Mouse (Mus musculus): ENCODE results near the gene Gm20390. TPM values are rescaled to one million over a fixed set of nuclear protein-coding genes. Genes with fewer than 3 reads are reported as not detected.
A peak's percentile ranks its signal among the peaks of the same experiment; 100 is the strongest.

The Gm20390 gene
- polyA plus RNA-seq (2014; fragmentation: Nextera tagmentation; extraction: Ambion mirVana): 382 and 395 TPM in 2 replicates

GRCm38 (mm10) chr11:93968005-93968847 is at the start of gene Gm20390, which contains the start of gene Nme1:
Gene Gm20390 (minus strand): TSS chr11:93968293.
Gene Nme1 (minus strand): TSS chr11:93968521.
- peaks cover 13% of the 10 kb centered on the region; the same call in 1 of the 2 replicates for H3K36me3 ChIP-seq (ENCODE audit: control insufficient read depth, insufficient read depth, low read length)
- H3K4me3 ChIP-seq (ENCODE audit: low read depth, low read length): peak within 1 kb of the TSS; percentile 72
- H3K9me3 ChIP-seq (ENCODE audit: control insufficient read depth, low read length): no peaks in the 10 kb centered on the region
- under 1% methylated on average over 40 of the region's 40 CpGs for WGBS
- DNase-seq (ENCODE audit: low spot score) (peak; percentile 99), ATAC-seq (ENCODE audit: insufficient read depth, low FRiP score, low TSS enrichment) (peak; percentile 92)
- H3K27me3 ChIP-seq (ENCODE audit: control insufficient read depth, insufficient read depth, low read length): no peaks in the 10 kb centered on the region
- peak within 1 kb of the TSS; percentile 44 for H3K27ac ChIP-seq (ENCODE audit: low read depth, low read length)
- peaks cover 9% of the 10 kb centered on the region; the same call in 1 of the 2 replicates for H3K4me1 ChIP-seq (ENCODE audit: control insufficient read depth, insufficient read depth, low read length)
- H3K4me2 ChIP-seq (ENCODE audit: low read depth): peak within 1 kb of the TSS; percentile 80
- peak within 1 kb of the TSS; percentile 76 for H3K9ac ChIP-seq (ENCODE audit: low read length)

- Histone ChIP-seq H3K27ac (ENCODE audit: low read depth, low read length) (no peak overlapping the region), H3K9me3 (ENCODE audit: control insufficient read depth, low read length) (no peaks in the 10 kb centered on the region), H3K36me3 (ENCODE audit: control insufficient read depth, insufficient read depth, low read length) (no peaks in the 10 kb centered on the region), H3K4me1 (ENCODE audit: control insufficient read depth, insufficient read depth, low read length) (no peaks in the 10 kb centered on the region), H3K9ac (ENCODE audit: low read length) (no peak overlapping the region), H3K27me3 (ENCODE audit: control insufficient read depth, insufficient read depth, low read length) (no peaks in the 10 kb centered on the region), H3K4me2 (ENCODE audit: low read depth) (no peak overlapping the region), H3K4me3 (ENCODE audit: low read depth, low read length) (no peak overlapping the region)
- DNase-seq (ENCODE audit: low spot score) (no peak), ATAC-seq (ENCODE audit: insufficient read depth, low FRiP score, low TSS enrichment) (no peak)
- 94% methylated on average over 2 of the region's 2 CpGs for WGBS
Observed at GRCm38 (mm10) chr11:94003346-94003745, 35.3 kb upstream of the Gm20390 start.

DNA sequence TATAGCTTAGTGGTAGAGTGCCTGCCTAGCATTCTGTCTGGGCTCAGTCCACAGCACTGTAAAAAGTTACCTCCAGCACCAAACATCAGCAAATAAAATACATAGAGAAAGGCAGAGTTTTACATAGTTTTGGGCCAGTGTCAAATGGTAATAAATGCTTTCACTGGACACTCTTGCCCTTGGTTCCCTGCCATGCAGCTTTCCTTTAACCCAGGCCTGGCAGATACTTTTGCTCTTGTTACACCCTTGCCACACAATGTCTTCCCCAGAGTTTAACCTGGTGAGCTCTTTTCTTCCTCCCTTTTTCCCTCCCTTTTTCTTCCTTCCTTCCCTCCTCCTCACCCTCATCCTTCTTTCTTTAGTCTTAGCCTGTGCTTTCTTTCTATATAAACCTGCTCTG is 31.2 kb upstream of the Gm20390 start:
- no peak overlapping the region for H3K27ac ChIP-seq (ENCODE audit: low read depth, low read length)
- no peaks in the 10 kb centered on the region for H3K9me3 ChIP-seq (ENCODE audit: control insufficient read depth, low read length)
- H3K9ac ChIP-seq (ENCODE audit: low read length): no peak overlapping the region
- no peak overlapping the region for H3K4me2 ChIP-seq (ENCODE audit: low read depth)
- peaks cover 12% of the 10 kb centered on the region for H3K4me1 ChIP-seq (ENCODE audit: control insufficient read depth, insufficient read depth, low read length)
- H3K4me3 ChIP-seq (ENCODE audit: low read depth, low read length): no peak overlapping the region
- no peaks in the 10 kb centered on the region for H3K27me3 ChIP-seq (ENCODE audit: control insufficient read depth, insufficient read depth, low read length)
- DNase-seq (ENCODE audit: low spot score): no peak
- H3K36me3 ChIP-seq (ENCODE audit: control insufficient read depth, insufficient read depth, low read length): no peaks in the 10 kb centered on the region
- no peak for ATAC-seq (ENCODE audit: insufficient read depth, low FRiP score, low TSS enrichment)

DNA sequence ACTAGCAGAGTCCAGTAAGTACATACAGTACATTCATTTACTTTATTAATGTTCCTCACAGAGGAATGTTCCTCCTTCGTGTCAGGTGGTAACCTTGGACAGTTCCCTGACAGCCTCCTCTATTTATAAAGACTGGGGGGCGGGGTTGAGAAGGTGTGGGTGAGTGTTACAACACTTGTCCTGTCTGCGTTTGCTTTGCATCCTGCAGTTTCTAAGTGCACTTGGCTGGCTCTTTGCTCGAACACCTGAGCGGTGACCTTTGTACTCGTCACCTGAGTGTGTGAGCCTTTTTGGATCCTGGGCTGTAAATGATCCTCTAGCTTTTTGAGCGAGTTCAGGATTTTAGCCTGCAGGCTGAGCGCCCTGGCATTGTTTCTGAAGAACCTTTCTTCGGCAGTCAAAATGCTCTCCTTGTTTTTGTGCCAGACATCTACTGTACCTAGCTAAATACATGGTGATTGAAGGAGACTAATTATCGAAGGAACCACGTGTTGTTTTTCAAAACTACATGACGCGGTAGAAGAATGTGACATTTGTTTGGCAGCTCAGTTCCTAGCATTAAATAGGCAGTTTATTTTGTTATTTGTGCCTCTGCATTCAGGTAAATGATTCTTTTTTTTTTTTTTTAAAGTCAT is 29.2 kb upstream of the Gm20390 start:
- no peak overlapping the region for H3K27ac ChIP-seq (ENCODE audit: low read depth, low read length)
- DNase-seq (ENCODE audit: low spot score) (no peak), ATAC-seq (ENCODE audit: insufficient read depth, low FRiP score, low TSS enrichment) (no peak)
- WGBS: 42% methylated on average over 13 of the region's 13 CpGs
- no peaks in the 10 kb centered on the region for H3K9me3 ChIP-seq (ENCODE audit: control insufficient read depth, low read length)
- no peaks in the 10 kb centered on the region for H3K36me3 ChIP-seq (ENCODE audit: control insufficient read depth, insufficient read depth, low read length)
- H3K9ac ChIP-seq (ENCODE audit: low read length): no peak overlapping the region
- H3K27me3 ChIP-seq (ENCODE audit: control insufficient read depth, insufficient read depth, low read length): no peaks in the 10 kb centered on the region
- H3K4me3 ChIP-seq (ENCODE audit: low read depth, low read length): peak overlapping the region; percentile 91
- H3K4me2 ChIP-seq (ENCODE audit: low read depth): peak overlapping the region; percentile 93
- H3K4me1 ChIP-seq (ENCODE audit: control insufficient read depth, insufficient read depth, low read length): peaks cover 12% of the 10 kb centered on the region

- Histone ChIP-seq H3K4me1 (ENCODE audit: control insufficient read depth, insufficient read depth, low read length) (peaks cover 12% of the 10 kb centered on the region), H3K27me3 (ENCODE audit: control insufficient read depth, insufficient read depth, low read length) (no peaks in the 10 kb centered on the region), H3K36me3 (ENCODE audit: control insufficient read depth, insufficient read depth, low read length) (no peaks in the 10 kb centered on the region), H3K27ac (ENCODE audit: low read depth, low read length) (peak overlapping the region; percentile 88), H3K9me3 (ENCODE audit: control insufficient read depth, low read length) (no peaks in the 10 kb centered on the region), H3K4me3 (ENCODE audit: low read depth, low read length) (peak overlapping the region; percentile 91), H3K4me2 (ENCODE audit: low read depth) (peak overlapping the region; percentile 93), H3K9ac (ENCODE audit: low read length) (peak overlapping the region; percentile 82)
- DNase-seq (ENCODE audit: low spot score) (peak; percentile 59), ATAC-seq (ENCODE audit: insufficient read depth, low FRiP score, low TSS enrichment) (peak; percentile 64)
- under 1% methylated on average over 56 of the region's 58 CpGs for WGBS
Observed at GRCm38 (mm10) chr11:93996306-93997140, 28.4 kb upstream of the Gm20390 start.

DNA sequence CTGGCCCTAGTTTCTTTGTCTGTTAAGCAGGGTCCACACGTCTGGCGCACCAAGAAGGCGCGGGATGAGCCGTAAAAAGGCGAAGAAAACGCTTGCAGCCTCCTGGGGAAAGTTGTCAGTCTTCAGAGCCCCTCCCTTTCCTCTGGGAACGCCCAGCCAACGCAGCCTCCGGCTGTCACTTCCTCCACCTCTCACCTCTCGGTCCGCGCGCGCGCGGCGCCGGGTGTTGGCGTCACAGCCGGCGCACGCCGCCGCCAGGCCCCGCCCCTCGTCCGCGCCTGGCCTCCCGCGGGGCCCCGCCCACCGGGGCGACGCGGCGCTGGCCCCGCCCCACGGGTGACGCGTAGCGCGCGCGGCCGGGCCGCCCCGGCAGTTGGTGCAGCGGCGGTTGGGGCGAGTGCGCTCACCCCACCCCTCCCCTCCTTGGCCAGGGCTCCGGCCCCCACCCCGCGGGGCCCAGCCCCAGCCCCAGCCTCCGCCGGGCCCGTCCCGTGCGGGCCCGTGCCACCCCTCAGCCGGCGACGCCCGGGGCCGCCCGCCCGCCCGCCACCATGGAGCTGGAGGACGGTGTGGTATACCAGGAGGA is 27.7 kb upstream of the Gm20390 start, which contains the start of gene Spag9:
Gene Spag9, plus strand, starts transcription at position 372 of the 586 bp plus-strand sequence.
- DNase-seq (ENCODE audit: low spot score): peak; percentile 97
- WGBS: 0% methylated on average over 24 of the region's 70 CpGs
- peak within 1 kb of the TSS; percentile 88 for H3K27ac ChIP-seq (ENCODE audit: low read depth, low read length)

DNA sequence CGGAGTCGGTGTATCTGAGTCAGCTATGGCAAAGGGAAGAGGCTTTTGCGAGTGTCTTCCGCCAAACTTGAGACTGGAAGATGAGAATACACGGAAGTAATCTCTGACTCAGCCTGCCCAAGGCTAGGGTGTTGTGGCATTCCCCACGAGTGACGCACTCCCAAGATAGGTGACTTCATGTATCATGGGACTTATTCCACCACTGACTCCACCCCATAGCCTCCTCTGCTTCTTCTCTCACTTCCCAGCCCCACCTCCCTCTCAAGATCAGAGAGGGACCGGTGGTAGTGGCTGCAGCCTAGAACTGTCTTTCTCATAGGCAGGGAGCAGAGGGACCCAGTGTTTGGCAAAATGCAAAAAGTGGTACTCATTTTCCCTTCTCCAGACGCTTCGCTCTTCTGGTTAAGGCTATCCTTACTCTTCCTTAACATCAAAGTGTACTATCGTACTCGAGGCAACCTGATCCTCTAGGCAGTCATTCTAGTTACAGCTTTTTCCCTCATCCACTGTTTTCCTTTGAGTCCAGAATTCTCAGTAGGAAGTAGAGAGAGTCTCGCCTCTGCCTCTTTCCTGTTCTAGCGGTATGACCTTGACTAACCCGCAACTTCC is 27.1 kb upstream of the Gm20390 start:
- peak overlapping the region; percentile 73 for H3K9ac ChIP-seq (ENCODE audit: low read length)
- H3K27me3 ChIP-seq (ENCODE audit: control insufficient read depth, insufficient read depth, low read length): no peaks in the 10 kb centered on the region
- H3K36me3 ChIP-seq (ENCODE audit: control insufficient read depth, insufficient read depth, low read length): no peaks in the 10 kb centered on the region
- ATAC-seq (ENCODE audit: insufficient read depth, low FRiP score, low TSS enrichment) (peak; percentile 26), DNase-seq (ENCODE audit: low spot score) (peak; percentile 29)
- 9% methylated on average over 15 of the region's 15 CpGs for WGBS
- H3K27ac ChIP-seq (ENCODE audit: low read depth, low read length): peak overlapping the region; percentile 88
- H3K4me2 ChIP-seq (ENCODE audit: low read depth): peak overlapping the region; percentile 93
- H3K4me3 ChIP-seq (ENCODE audit: low read depth, low read length): peak overlapping the region; percentile 91
- H3K4me1 ChIP-seq (ENCODE audit: control insufficient read depth, insufficient read depth, low read length): peaks cover 12% of the 10 kb centered on the region
- H3K9me3 ChIP-seq (ENCODE audit: control insufficient read depth, low read length): no peaks in the 10 kb centered on the region

More for the DNA sequence above, 27.7 kb upstream of the Gm20390 start, which contains the start of gene Spag9:
- Histone ChIP-seq H3K27me3 (ENCODE audit: control insufficient read depth, insufficient read depth, low read length) (no peaks in the 10 kb centered on the region), H3K9me3 (ENCODE audit: control insufficient read depth, low read length) (no peaks in the 10 kb centered on the region), H3K9ac (ENCODE audit: low read length) (peak within 1 kb of the TSS; percentile 82), H3K4me1 (ENCODE audit: control insufficient read depth, insufficient read depth, low read length) (peaks cover 12% of the 10 kb centered on the region), H3K36me3 (ENCODE audit: control insufficient read depth, insufficient read depth, low read length) (no peaks in the 10 kb centered on the region), H3K4me2 (ENCODE audit: low read depth) (peak within 1 kb of the TSS; percentile 93), H3K4me3 (ENCODE audit: low read depth, low read length) (peak within 1 kb of the TSS; percentile 91)
- ATAC-seq (ENCODE audit: insufficient read depth, low FRiP score, low TSS enrichment): peak; percentile 90
